Mouse (Mus musculus): ENCODE measurements at regions not wholly inside any gene's neighbourhood (a gene's known extent, or its start where the extent isn't known, plus 50 kb on each side); places are given as distances from the start of the nearest gene placed in this dataset.

- no peak for DNase-seq (ENCODE audit: low spot score in 2 of 2)
Observed at GRCm38 (mm10) chr4:64207118-64207868, 160.5 kb upstream of the Tnc start.

DNA sequence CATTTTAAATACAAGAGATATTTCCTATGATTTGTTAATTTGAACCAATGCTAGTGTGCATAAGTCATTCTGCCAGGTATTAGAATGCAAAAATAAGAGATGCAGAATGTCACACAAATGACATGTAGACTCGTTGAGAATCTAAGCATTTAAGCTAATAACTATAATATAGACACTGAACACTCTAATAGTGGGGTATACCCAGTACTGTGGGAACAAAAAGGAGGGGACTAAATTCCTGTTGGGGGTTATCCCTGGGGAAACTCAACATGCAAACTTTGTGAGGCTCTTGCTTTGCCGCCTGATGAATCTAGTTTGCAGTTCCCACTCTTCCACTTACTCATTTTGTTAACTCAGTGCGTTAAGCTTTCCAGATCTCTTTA is 154.0 kb upstream of the Tnc start:
- DNase-seq (ENCODE audit: low spot score in 2 of 2): no peak

DNA sequence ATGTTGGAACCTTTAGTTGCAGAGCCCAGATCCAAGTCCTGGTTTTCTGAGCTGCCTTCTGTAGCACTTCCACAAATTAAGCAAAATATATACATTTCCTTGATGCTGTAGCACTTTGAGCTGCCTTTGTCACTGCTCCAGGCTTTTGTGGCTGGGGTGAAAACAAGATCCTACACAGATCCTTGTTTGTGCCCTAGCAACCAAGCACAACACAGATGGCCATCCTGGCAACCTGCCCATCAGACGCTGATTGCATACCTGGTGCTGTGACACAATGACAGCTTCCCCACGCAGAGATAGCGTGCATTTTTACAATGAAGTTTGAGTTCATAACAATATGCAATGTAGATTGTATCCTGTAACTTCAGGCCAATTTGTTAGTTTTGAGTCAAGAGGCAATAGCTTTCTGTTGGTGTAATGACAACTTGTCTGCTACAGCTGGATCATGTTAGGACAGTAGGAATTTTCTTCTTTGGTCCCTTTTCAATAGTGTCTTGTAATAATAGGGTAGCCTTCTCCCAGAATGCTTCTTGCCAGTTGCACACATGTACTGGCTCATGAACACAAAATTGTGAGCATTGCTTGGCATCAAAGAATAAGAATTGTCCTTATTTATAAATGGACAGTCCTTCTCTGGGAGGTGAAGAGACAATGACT is 153.5 kb upstream of the Tnc start:
- peak; percentile 15 to 50 for DNase-seq (ENCODE audit: low spot score in 2 of 2)

DNA sequence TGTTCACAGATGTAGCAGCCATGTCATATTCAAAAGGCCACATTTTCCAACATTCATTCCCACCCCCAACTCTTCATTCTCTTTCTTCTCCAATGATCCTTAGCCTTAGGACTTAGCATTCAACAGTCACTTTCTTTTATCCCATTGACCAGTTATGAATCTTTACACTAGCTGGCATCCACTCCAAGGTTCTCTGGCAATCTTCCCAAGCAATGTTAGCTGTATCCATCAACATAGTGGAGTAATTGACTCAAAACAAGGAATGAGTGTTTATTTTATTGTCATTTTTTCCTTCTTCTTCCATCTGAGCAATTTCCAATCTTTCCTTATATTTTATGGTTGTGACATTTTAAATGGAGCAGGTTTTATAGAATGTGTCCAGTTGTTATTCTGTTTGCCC is 138.2 kb upstream of the Tnc start:
- no peak for DNase-seq (ENCODE audit: low spot score in 2 of 2)

DNA sequence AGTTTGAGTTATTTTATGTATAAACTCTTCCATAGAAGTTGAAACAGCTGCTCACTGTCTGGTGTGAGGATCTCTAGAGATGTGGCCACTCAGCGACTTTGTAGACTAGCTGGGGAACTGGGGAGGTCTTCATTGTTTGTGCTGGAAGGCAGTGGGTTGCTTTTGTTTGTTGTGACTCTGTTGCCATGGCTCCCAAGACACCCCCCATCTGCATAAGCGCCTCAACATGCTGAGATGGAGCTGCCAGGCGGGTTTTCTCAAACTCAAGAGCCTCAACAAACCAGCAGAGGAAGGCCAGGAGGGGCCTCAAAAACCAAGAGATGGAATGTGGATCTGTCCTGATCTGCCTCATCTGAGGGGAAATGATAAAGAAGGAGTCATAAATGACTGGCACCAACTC is 129.1 kb upstream of the Tnc start:
- no peak for DNase-seq (ENCODE audit: low spot score in 2 of 2)

DNA sequence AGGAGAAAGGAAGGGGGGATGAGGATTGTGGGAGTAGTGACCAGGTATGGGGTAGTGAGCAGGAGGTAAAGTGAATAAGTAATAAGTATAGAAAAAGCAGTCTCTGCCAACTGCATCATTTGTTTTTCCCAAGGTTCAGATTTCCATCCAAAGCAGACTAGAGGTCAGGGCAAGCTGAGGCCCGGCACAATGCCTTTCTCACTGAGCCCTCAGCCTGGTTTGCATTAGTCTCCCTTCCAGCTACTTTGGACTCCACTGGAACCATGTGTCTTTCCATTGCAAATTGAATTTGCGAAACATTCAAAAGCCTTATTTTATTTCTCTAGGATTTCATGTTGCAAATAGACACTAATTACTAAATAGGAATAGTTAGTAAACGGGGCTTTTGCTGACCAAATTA is 124.7 kb upstream of the Tnc start:
- DNase-seq (ENCODE audit: low spot score in 2 of 2): no peak

DNA sequence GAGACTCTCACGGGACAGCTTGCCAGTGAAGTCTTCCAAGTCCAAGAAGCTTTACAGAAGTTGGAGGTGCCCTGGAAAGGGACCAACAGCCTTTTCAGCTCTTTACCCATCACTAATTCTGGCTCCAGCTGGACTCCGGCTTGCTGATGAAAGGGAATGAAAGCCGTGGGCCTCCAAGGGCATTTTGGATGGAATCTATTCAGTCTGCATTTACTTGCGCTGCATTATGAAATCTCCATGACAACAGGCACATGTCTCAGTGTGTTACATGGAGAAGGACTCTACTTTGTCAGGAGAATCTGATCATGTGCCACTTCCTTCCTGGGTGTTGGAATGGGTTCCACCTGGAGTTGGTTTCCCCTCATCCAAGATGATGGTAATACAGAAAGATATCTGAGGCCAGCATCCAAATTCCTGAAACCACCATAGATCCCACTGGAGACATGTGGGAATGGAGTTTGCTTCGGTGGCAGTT is 102.2 kb upstream of the Tnc start:
- peak in 1 of 2 experiments; percentile 20 for DNase-seq (ENCODE audit: low spot score in 2 of 2)

DNA sequence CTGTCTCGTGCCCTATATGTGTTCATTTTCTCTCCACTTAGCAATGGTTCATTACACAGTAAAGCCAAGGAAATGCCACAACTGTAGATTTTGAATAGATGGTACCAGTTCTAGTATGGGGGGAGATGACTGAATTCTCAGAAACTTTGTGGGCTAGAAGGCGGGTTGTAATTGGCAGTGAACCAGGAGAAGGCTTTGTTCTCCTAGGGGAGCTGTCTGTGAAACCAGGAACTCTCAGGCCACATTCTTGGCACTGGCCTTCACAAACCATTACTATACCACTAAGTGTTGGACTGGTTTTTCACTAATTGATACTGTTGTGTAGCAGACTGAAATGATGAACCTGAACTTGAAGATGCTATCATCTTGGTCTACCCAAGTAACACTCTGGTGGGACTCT is 99.1 kb upstream of the Tnc start:
- DNase-seq (ENCODE audit: low spot score in 2 of 2): no peak

DNA sequence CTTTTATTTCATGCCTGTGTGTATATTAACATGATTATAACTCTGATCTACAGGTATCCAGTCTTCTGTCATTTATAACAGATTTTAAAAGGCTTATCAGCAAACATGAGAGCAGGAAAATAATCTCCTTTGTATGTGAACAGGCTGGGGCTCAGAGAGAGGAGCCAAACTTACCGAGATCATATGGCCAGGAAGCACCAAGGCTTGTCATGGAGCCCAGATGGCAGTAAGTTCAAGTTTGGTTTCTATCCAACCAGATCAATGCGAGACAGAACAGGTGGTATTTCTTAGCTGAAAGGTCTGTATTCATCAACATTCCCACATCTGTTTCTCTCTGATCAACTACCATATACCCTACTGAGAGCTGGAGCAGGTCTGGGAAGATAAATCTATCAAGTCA is 96.1 kb upstream of the Tnc start:
- DNase-seq (ENCODE audit: low spot score in 2 of 2): no peak

- DNase-seq (ENCODE audit: low spot score in 2 of 2): no peak
Observed at GRCm38 (mm10) chr4:64142356-64142787, 95.6 kb upstream of the Tnc start.

- DNase-seq (ENCODE audit: low spot score in 2 of 2): no peak
Observed at GRCm38 (mm10) chr4:64139836-64140235, 93.0 kb upstream of the Tnc start.

- DNase-seq (ENCODE audit: low spot score in 2 of 2): no peak
Observed at GRCm38 (mm10) chr4:64135036-64135435, 88.2 kb upstream of the Tnc start.

DNA sequence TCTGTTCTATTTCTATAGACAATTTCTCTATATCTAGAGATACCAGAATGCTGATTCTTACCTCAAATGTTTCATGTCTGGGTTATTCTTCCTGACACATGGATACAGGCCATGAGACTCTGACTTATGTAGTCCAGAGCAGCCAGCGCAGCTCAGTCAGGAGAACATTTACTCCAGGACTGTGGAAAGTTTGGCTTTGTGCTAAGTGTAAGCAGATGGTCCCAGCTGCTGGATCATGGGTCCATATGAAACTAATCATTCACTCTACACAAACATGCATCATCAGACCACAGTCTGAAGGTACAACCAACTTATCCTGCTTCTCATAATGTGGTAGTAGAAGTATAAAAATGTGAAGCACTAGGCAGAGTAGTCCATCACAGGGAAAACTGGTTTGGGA is 82.5 kb upstream of the Tnc start:
- DNase-seq (ENCODE audit: low spot score in 2 of 2): no peak

GRCm38 (mm10) chr4:64124387-64125088 is 77.7 kb upstream of the Tnc start:
- no peak for DNase-seq (ENCODE audit: low spot score in 2 of 2)

GRCm38 (mm10) chr4:64123675-64124074 is 76.9 kb upstream of the Tnc start:
- DNase-seq (ENCODE audit: low spot score in 2 of 2): peak in 1 of 2 experiments; percentile 34

- DNase-seq (ENCODE audit: low spot score in 2 of 2): no peak
Observed at GRCm38 (mm10) chr4:64098247-64098646, 51.4 kb upstream of the Tnc start.
